Mouse (Mus musculus) mature B cell (primary cell): Measurements from ENCODE around the gene Nkx1-2.

Source experiments
- in situ Hi-C: fragments of 300-500 bp; cut with MboI; formaldehyde crosslinking; loops from 2 replicates; pipeline ENCODE4 v1.14.3; 2019

Gene Nkx1-2

DNA sequence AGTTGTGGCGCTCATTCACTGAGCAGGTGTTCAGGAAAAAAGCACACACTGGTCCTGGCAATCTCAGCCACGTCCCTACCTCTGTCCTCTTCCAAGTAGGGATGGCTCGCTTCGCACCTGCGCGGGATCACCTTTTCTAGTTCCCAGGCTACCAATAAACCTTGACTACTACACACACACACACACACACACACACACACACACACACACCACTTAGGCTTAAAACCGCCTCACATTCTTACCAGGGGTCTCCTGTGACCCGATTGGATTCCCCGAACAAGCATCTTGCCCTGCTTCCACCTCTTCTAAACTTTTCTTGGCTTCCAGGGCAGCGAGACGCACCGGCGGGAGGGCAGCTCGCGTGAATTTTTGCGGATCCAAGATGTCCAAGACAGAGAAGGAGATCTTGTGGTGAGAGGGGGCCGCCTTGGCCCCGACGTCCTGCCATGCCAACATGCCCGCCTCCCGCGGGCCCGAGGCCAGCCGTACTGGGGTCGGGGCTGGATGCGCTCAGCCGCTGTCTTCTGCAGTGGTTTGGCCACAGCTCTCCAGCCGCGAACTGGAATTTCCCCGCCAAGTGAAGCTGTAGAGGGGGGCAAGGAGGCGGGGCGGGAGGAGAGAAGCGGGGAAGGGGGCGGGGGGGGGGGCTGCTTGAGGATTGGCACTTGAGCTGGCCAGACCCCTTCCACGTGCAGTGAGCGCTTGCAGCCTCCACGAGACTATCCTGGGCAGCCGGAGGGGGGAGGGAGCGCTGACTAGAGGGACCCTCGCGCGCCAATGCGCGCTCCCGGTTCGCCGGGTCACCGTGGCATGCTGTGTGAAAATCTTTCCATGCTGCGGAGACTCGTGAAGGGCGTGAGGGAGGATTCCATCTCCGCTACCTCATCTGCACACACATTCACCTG lies at the start of gene Nkx1-2:
Nkx1-2 (minus strand) TSS at position 567 of the 905 bp plus-strand sequence.
- in situ Hi-C loops: no loop called here

DNA sequence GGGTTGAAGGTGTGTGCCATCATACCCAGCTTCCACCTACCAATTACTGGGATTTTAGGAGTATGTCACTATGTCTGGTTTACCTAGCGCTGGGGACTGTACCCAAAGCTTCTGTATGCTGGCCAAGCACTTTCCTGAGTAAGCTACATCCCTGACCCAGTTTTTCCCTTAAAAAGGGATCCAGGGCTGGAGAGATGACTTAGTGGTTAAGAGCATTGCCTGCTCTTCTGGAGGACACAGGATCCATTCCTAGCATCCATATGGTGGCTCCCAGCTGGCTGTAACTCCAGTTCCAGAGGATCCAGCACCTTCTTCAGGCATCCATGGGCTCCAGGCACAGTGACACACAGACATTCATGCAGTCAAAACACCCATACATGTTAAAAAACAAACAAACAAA lies 47.1 kb upstream of the Nkx1-2 start:
- in situ Hi-C loops: no loop called here

DNA sequence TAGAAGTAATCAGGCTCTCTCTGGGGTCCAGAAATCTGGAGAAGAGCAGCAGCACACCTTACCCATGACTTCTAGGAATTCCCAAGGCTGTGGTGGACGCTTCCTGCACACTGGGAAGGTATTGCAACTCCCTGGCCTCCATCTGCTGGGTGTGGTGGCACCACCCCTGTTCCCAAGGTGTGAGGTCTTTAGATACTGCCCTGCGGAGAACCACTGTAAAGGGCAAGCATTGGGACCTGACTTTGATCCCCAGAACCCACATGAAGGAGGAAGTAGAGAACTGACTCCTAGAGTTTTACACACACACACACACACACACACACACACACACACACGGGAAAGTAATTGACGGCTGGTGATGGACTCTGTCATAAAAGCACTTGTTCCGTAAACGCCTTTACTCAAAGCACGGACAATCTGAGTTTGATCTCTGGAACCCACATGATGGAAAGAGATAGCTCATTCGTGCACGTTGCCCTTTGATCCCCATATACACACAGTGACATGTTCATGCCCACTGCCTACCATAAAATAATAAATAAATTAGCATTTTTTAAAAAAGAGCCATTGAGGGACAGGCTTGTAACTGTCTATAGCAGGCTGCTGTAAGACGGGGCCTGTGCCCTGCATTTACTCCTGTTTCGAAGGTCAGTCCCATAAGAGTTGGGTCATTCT lies 45.3 kb upstream of the Nkx1-2 start:
- in situ Hi-C loops: no loop called here

DNA sequence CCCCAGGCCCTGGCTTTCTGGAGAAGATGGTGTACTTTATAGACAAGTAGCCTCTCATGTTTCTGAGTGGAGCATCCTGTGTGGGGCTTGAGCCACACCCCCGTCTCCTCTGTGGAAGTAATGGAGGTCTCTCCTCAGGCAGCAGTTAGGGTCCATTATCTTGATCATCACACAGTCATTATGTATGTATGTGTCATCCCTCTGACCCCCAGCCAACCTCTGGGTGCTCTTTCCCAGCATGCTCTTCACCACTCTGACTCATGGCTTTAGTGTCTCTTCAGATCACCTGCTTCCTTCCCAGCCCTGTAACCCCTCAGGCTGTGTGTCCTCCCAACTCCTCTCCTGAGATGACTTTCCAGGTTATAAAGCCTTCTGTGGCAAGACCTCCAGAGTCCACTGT lies 42.2 kb upstream of the Nkx1-2 start:
- in situ Hi-C loops: no loop called here

DNA sequence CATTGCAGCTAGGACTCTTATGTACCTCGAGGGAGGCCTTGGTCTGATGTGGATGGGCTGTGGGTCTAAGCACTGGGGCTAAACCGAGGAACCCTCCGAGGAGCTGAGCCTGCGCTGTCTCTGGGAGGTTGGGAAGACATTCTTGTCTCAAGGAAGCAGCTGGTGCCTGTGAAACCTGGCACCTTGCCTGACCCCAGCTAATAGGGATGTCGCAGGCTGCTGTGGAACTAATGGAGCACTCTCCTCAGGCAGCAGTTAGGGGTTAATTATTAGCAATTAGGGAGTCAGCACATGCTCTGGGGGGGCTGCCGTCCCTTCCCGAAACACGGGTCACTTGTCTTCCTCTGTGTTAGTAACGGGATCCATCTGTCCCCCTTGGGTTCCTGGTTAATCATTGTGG lies 41.5 kb upstream of the Nkx1-2 start:
- in situ Hi-C loops: no loop called here

DNA sequence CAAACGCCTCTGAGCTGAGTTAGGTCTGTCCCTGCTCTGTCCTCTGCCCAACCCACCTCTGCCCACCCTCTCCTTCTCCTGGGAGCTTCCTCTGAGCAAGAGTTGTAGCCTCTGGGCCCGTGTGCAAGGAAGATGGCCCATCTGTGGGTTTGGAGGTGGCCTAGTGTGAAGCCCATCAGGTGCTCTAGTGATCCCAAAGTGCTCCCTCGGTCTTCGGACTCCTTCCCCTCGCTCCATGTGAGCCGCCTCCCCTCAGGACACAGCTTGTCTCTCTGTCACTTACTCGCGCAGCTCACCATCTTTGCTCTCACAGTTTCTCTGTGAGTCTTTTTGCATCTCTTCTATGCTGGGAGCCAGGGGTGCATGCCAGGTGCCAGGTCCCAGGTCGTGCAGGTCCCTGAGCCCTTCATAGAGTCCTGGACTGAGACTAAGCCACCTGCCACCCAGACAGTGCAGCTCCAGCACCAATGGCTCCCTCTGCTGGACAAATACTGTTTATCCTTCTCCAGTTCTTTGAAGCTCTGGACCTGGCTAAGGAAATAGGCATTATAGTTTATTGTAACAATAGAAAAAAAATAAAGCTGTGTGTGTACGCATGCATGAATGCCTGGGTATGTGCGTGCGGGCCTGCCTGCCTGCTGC lies 39.1 kb upstream of the Nkx1-2 start:
- in situ Hi-C loops: no loop called here

DNA sequence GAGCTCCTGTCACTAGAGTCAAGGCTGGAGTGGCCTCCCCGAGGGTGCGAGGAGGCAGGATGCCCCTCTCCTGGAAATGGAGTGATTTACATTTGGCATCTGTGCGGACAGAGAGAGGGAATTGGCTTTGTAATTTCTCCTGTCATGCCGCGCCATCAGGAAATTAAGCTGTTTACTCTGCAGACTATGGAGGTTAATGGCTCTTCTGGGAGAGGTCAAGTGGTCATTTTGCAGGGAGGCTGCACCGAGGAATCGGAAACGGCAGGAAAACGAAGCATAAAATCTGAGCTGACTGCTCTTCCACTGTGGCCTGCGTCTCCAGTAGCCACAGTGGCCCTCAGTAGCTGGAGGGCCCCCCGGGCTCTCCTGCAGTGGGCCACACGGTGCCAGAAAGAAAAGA lies 37.9 kb upstream of the Nkx1-2 start:
- in situ Hi-C loops: no loop called here

DNA sequence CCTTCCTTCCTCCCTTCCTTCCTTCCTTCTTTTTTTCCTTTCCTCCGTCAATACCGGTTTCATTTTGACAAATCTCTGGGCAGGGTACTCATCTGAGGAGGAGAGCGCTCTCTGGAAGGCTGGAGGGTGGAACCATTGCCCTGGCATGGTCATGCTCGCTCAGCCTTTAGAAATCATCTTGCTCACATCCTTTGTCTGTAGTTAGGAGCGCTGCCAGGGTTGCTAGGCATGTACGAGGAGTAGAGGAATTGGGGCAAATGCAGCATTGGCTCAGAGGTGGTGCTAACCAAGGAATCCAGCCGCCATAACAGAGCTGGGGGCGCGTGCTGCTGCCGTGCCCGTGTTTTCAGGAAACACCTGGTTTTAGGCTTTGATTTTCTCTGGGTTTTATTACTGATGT lies 31.9 kb upstream of the Nkx1-2 start:
- in situ Hi-C loops: no loop called here

DNA sequence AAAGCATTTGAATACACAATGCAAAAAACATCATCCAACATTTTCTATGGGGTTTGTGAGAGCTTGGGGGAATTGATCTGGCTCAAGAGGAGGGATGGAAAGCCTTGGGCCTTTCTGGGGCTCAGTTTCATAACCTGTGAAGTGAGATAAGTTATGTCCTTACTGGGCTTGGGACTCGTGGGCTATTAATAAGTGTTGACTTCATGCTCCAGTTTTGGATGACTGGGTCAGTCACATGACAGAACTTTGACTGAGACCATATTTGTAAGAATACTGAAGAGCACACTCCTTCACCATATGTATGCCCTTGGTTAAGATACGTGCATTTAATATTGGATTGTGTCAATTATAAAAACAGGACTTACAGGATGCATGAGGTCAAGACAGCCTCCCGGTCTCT lies 28.0 kb upstream of the Nkx1-2 start:
- in situ Hi-C loops: no loop called here

DNA sequence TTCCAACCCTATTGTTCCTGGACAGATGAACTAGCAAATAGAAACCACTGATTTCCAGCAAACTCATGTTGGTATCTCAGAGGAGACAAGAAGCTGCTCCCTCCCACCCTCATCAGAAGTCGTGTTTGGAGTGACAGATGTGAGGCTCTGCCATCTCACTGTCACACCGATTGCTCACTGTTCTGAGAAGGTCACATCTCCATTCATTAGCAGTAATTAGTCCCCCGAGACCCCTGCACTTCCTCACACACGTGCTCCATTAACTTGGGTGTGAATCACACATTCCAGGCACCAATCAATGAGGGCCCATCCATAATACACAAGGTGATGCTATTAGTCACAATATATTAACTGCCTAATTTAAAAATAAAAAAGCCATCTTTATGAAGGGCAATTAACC lies 26.7 kb upstream of the Nkx1-2 start:
- in situ Hi-C loops: no loop called here

DNA sequence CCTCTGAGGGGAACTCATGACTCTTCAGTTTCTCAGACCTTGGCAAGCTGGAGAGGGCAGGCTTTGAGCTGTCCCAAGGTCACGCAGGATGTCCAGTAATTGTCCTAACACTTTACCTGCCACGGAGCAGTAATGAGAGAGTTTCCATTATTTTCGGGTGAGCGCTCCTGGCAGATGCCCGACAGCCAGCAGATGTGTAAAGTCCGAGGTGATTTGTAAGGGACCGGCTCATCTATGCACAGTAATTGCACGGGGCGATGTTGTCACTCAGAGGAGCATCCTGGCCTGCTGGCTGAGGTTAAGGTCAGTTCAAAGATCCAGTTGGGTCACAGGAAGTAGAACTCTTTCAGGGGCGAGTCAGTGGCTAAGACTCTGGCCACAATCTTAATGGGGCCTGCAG lies 24.7 kb upstream of the Nkx1-2 start:
- in situ Hi-C loops: no loop called here

DNA sequence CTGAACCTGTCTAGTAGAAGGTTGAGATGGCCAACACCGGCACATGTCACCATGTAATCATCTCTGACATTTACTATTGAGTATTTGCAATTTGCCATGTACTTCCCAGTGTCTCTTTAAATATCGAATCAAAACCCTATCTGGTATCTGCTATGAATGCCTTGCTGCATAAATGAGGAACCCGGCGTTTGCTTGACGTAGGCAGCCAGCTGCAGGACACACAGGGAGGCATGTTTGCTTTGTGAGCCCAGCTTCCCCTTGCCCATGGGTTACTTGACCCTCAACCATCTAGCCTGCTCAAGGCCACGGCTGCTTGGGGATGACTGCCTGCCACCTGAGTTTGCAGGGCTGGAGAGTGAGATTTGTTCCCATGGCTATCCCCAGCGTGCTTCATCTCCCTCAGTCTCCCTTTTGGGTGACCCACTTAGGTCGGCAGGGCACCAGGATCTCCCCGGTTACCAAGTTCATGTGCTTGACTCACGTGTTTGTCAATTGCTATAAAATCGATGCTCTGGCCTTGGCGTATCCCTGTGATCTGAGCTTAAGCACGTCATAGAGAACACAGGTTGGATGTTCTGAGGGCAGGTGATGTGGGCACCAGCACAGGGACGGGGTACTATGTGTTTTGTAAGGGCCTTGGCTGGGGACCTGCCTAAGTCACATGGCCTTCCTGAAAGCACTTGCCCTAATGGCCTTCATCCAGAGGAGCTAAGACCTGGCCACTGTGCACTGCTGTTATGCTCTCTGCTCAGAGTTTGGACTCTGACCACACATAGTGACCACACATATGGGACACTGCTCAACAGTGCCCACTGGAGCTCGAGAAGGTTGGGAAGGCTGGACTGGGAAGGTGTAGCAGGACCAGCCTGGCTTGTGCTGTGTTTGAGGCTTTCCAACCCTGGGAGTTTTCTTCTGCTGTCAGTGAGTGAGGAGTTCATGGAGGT lies 20.8 kb upstream of the Nkx1-2 start:
- in situ Hi-C loops: no loop called here

DNA sequence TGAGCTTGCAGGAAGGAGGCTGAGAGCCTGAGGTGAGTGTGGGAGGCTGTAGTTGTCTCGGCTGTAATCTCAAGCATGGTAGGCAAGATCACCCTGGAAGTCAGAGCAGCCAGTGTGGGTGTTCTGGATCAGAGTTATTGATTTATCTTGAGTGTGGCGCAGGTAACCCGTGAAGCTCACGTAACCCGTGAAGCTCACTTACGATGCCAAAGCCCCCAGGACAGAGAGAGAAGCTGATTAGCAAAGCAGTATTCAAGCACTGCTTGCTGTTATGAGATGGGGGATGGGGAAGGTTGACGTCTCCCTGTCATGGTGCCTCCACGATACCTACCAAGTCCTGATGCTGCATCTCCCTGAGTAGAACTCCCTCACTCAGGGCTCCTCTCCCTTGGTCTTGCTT lies 20.1 kb upstream of the Nkx1-2 start:
- in situ Hi-C loops: no loop called here

DNA sequence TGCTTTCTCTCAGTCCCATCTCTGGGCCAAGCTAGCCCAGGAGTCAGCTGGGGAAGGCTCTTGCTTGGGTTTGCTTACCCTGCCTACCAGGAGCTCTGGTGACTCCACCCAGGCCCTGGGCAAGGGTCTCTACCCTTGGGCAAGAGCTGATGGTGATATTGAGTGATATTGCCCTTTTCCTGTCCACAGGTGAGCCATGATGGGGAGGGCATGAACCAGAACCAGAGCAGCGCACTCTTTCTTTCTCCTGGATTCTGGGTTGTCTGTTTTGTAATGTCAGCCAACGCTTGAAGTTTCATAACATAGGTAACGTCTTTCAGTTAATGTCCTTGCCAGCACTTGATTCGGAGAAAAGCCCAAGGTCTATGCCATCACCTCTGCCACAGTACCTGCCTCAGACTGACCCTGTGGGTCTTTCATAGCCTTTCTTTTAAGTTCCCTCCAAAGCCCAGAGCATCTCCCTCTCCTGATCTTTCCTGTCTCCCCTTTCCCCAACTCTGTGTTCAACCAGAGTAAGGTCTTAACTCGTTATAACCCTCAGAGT lies 17.7 kb upstream of the Nkx1-2 start:
- in situ Hi-C loops: no loop called here

DNA sequence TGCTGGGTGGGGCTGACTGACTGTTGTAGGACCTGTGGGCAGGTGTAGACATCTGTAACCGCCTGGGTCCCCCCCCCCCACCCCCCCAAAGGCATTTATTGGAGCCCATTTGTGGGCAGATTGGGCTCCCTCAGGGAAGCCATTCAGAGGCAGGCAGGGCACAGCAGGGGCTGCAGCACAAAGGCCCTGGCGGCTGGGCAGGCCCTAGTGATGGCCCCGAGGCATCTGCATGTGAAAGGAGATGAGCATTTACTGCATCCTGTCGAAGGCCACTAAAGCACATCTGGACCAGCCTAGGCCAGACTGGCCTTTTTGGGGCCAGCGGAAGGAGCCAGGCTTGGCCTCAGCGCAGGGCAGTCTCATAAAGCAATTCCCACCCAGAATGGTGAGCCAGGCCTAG lies 17.0 kb upstream of the Nkx1-2 start:
- in situ Hi-C loops: no loop called here

DNA sequence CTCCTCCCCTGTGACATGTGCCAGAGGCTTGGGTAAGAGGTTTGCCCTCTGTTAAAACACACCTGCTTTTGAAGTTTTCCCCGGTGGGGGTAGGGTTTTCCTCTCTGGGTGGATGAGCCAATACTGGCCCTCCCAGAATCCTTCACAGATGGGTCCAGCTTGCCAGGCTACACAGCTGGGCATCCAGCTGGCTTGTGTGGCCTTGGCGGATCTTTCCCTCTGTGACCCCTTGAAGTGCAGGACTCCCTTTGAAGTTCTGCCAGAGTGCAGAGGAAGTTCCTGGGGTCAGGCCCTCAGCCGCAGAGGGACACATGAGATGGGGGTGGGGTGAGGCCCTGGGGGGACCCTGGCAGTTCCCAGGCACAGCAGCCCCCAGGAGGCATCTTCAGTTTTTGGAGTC lies 15.9 kb upstream of the Nkx1-2 start:
- in situ Hi-C loops: no loop called here

DNA sequence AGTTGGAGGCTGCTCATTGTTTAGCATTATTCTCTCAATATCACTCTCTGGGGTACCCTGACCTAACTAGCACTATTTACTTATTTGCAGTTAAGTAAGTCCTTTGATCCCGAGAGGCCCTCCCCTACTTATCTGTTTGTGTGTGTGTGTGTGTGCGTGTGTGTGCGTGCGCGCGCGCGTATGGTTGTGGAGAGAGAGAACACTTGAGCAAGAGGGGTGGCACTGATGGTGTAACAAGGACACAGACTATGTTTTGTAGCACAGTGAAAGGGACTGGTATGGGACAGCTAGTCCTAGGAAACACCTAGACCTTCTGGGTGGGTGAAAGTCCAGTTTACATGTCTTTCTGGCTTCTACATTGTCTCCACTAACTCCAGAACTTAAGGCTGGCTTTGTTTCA lies 12.1 kb upstream of the Nkx1-2 start:
- in situ Hi-C loops: no loop called here

DNA sequence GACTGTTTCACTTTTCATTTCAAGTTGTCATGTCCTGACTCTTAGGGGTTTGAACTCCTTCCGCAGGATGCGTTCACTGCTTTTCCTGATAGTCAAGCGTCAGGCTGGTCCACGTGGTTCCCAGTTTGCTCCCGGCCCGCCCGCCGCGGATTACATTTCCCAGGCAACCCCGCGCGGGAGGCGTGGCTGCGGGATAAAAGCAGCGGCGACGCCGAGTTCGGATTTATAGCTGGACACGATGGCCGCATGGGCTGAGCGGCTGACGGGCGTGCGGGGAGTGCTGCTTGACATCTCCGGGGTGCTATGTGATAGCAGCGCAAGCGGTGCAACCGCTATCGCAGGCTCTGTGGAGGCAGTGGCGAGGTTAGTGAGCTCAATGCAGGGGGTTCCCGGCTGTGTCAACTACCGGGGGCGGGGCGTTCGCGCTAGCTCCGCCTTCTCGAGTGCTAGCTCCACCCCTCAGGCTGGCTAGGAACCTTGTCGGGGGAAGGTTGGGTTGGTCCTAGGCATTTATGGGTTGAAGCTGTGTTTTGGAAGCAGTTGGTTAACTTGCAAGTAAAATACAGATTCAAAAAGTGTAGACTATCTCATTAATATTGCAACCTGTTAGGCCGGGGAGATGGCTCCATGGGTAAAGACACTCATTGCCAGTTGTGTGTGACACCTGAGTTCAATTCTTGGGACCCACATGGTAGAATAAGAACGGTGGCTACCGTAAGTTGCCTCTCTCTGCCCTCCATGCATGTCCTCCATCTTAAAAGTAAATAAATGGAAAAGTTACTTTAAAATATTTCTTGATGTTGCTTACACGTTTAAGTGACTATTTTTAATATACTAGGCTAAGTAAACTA lies 11.3 kb upstream of the Nkx1-2 start, which contains the start of gene Lhpp:
Lhpp (plus strand) TSS at position 171 of the 851 bp plus-strand sequence.
- in situ Hi-C loops: no loop called here

DNA sequence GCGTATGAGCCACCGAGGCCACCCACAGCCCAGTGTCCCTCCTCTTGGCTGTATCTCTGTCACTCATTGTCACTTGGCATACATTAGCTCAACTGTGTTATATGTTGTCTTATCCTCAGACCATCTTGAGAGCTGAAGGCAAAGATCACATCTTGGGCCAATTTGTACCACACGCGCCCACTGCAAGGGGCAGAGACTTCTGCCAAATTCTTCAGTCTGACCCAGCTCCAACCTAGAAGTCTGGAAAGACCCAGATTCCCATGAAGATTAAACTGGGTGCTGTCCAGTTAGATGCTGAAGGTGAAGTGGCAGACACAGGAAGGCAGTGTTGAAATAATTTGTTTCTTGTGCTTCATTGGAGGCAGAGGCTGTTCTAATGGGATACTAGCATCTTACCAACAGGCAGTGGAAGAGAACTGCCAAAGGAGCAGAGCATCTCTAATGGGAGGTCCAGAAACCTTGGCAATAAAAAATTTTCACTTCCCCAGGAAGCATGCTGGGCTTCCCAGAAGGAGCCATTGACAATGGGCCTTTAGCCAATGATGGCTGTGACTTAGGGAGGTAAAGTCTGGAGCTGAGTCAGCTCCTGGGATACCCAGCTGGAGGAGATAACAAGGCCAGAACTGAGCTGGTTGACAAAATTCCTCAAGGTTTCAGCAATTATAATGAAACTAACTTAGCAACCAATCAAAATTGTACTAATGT lies 9.0 kb upstream of the Nkx1-2 start:
- in situ Hi-C loops: no loop called here

DNA sequence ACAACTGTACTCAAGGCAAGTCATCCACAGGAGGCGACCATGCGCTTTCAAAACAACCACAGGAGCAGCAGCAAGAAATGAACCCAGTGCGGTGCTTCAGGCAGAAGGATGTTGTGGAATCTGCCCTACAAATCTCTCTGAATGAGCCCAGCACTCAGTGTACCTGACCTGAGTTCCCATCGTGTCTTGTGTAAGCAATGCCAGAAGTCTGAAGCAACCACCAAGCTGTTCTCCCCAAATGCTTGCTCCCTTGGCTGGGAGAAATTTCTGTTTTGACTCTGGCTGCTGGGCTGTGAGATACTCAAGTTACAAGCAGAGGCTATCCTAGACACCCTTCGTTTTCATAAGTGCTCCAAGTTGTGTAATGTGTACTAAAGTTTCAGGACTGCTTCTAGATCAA lies 6.3 kb upstream of the Nkx1-2 start:
- in situ Hi-C loops: no loop called here
